Mouse (Mus musculus): ENCODE data around the gene Meox1.

- TF ChIP-seq CTCF (IDR thresholded peaks at IDR 0.05; ENCODE audit: insufficient read depth, low read depth, low read length) (no peak), POLR2A (IDR thresholded peaks at IDR 0.05; ENCODE audit: insufficient read depth, low read depth, low read length) (no peak)
Measured at GRCm38 (mm10) chr11:101891451-101891850, 2.7 kb downstream of the Meox1 start.

Measured in olfactory bulb, adult 2 months (tissue).